Mouse (Mus musculus) neural tube, embryonic 14.5 days (tissue): ENCODE results near the gene Gm43064. TPM values are rescaled to one million over a fixed set of nuclear protein-coding genes. Genes with fewer than 3 reads are reported as not detected.
"Not testable (repeated sequence)": the region's sequence is repeated elsewhere in the genome, so short reads cannot be mapped to it uniquely, and the experiment has no call there.

Experiments
- ATAC-seq: fragments of 200-750 bp; cut with Nextera tagmentation; 2 replicates; pipeline ENCODE4 v1.8.0; 2017; ENCODE audit warnings: low read depth, mild to moderate bottlenecking, moderate TSS enrichment, moderate library complexity
- H3K27ac ChIP-seq: fragments of 300-500 bp; sonication (generic); 2 replicates; pipeline ENCODE4 v1.5.1; 2014; ENCODE audit warnings: low read depth, mild to moderate bottlenecking, control low read depth, low read length, moderate library complexity, mixed read lengths
- H3K27me3 ChIP-seq: fragments of 300-500 bp; sonication (generic); 2 replicates; pipeline ENCODE4 v1.6.1; 2014; ENCODE audit warnings: low read length; ENCODE audit not compliant: control insufficient read depth, insufficient read depth
- H3K36me3 ChIP-seq: fragments of 300-500 bp; sonication (generic); 2 replicates; pipeline ENCODE4 v1.6.1; 2014; ENCODE audit warnings: low read length, mixed read lengths; ENCODE audit not compliant: control insufficient read depth, insufficient read depth
- H3K4me1 ChIP-seq: fragments of 300-500 bp; sonication (generic); 2 replicates; pipeline ENCODE4 v1.6.1; 2014; ENCODE audit warnings: low read length; ENCODE audit not compliant: control insufficient read depth, insufficient read depth
- H3K4me2 ChIP-seq: fragments of 300-500 bp; sonication (generic); 2 replicates; pipeline ENCODE4 v1.6.1; 2014; ENCODE audit warnings: mild to moderate bottlenecking, low read depth, low read length, control low read depth
- H3K4me3 ChIP-seq: fragments of 300-500 bp; sonication (generic); 2 replicates; pipeline ENCODE4 v1.5.1; 2014; ENCODE audit warnings: low read depth, low read length, control low read depth, mixed read lengths
- H3K9ac ChIP-seq: fragments of 300-500 bp; sonication (generic); replicated peaks from 2 replicates; pipeline ENCODE4 v1.6.1; 2014; ENCODE audit warnings: low read depth, mild to moderate bottlenecking, control low read depth, low read length, mixed read lengths
- H3K9me3 ChIP-seq: fragments of 300-500 bp; sonication (generic); 2 replicates; pipeline ENCODE4 v1.6.1; 2016; ENCODE audit warnings: low read length; ENCODE audit not compliant: control insufficient read depth
- WGBS: fragments of 180-500 bp; shearing (Covaris S2); extraction: QIAGEN DNeasy Blood & Tissue Kit; methylation state at CpG from one replicate; pipeline ENCODE4 v1.1.7; 2014; 5-methylcytosine and 5-hydroxymethylcytosine counted together
- polyA plus RNA-seq: library from polyadenylated mRNA; unstranded; fragments of >200 nt; fragmentation: Nextera tagmentation; extraction: Ambion mirVana; gene quantifications from 2 replicates; pipeline ENCODE4 v1.2.1, GENCODE M21; 2014

The Gm43064 gene
- polyA plus RNA-seq, 1 experiment from 2014 or later: 0.25 TPM

GRCm38 (mm10) chr3:103827548-103827947, 18.2 kb downstream of the Gm43064 start:
- Histone ChIP-seq H3K4me2 (no peak overlapping the region), H3K27ac (no peak overlapping the region), H3K36me3 (no peaks in the 10 kb centered on the region), H3K4me1 (no peaks in the 10 kb centered on the region), H3K9ac (no peak overlapping the region), H3K9me3 (no peaks in the 10 kb centered on the region), H3K4me3 (no peak overlapping the region), H3K27me3 (no peaks in the 10 kb centered on the region)
- no peak for ATAC-seq

GRCm38 (mm10) chr3:103829036-103829435, 19.7 kb downstream of the Gm43064 start:
- no peak overlapping the region for H3K27ac ChIP-seq
- H3K4me3 ChIP-seq: no peak overlapping the region
- no peak for ATAC-seq
- no peaks in the 10 kb centered on the region for H3K36me3 ChIP-seq
- H3K4me1 ChIP-seq: no peaks in the 10 kb centered on the region
- H3K9me3 ChIP-seq: no peaks in the 10 kb centered on the region
- WGBS: 87% methylated on average over 3 of the region's 3 CpGs
- no peaks in the 10 kb centered on the region for H3K27me3 ChIP-seq
- H3K4me2 ChIP-seq: no peak overlapping the region
- no peak overlapping the region for H3K9ac ChIP-seq

DNA sequence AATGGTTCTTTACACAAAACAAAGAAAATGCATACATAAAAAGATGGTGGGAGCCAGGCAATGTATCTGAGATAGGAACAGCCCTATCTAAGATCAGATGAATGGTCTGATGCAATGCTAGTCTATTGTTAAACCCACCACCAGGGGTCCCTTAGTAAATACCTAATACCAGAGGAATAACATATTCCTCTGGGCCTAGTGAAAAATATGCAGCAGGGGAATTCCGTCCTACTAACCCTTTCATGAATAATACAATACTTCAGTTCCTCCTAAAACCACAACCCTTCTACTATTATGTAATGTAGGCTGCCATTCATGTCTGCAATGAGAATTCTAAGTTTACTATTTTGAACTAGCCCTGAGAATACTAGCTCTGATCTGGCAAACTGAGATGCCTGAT, 21.3 kb downstream of the Gm43064 start:
- not testable (repeated sequence) for H3K36me3 ChIP-seq, H3K27me3 ChIP-seq, ATAC-seq, H3K4me2 ChIP-seq, H3K9me3 ChIP-seq, H3K4me1 ChIP-seq, H3K9ac ChIP-seq, H3K27ac ChIP-seq, H3K4me3 ChIP-seq
- WGBS: 60% methylated on average over 1 of the region's 1 CpGs

DNA sequence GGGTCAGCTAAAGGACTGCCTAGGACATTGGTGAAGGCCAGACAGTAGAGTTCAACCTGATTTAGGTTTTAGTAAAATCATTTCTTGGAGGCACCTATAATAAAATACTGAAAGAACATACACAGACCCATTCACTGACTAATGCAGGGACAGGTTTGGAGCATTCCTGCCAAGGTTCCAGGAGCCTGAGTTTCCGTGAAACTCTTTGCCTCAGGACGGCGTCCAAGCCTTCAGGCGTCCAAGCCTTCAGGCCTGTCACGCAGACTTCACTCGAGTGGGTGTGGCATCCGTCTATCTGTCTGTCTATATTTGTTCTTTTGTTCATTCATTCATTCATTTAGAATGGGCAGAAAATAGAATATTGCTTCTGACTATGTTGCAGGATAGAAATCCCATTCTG, 21.8 kb downstream of the Gm43064 start:
- no peak for ATAC-seq
- H3K27me3 ChIP-seq: no peaks in the 10 kb centered on the region
- 89% methylated on average over 7 of the region's 7 CpGs for WGBS

DNA sequence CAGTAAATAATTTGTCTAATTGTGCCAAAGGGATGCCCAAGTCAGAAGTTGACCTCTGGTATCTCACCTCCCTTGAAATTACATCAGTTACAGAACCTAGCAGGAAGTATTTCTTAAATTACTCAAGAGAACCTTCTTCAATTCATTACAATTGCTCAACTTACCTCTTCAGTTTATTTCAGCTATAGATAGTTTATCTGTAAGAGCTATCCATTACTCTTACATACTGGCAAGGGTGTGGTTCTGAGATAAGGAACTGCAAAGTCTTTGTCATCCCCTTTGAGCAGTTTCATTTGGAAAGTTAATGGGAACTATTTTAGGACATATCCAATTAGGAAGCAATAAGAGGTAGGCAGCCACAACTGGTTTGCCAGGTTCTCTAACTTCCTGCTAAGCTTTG, 23.1 kb downstream of the Gm43064 start, which contains the start of gene Bcl2l15:
Bcl2l15 (plus strand) TSS at position 176 of the 400 bp plus-strand sequence.
- H3K4me1 ChIP-seq: no peaks in the 10 kb centered on the region
- no peak within 1 kb of the TSS for H3K9ac ChIP-seq
- H3K4me2 ChIP-seq: no peak within 1 kb of the TSS
- no peak for ATAC-seq
- no peak within 1 kb of the TSS for H3K4me3 ChIP-seq
- no peaks in the 10 kb centered on the region for H3K9me3 ChIP-seq
- no peak within 1 kb of the TSS for H3K27ac ChIP-seq
- no peaks in the 10 kb centered on the region for H3K36me3 ChIP-seq
- no peaks in the 10 kb centered on the region for H3K27me3 ChIP-seq

More for the DNA sequence above, 21.8 kb downstream of the Gm43064 start:
- Histone ChIP-seq H3K36me3 (no peaks in the 10 kb centered on the region), H3K4me1 (no peaks in the 10 kb centered on the region), H3K9me3 (no peaks in the 10 kb centered on the region), H3K4me3 (no peak overlapping the region), H3K9ac (no peak overlapping the region), H3K27ac (no peak overlapping the region), H3K4me2 (no peak overlapping the region)

- no peak overlapping the region for H3K27ac ChIP-seq
- WGBS: 91% methylated on average over 2 of the region's 2 CpGs
- H3K4me2 ChIP-seq: no peak overlapping the region
- no peaks in the 10 kb centered on the region for H3K9me3 ChIP-seq
- ATAC-seq: no peak
- no peak overlapping the region for H3K4me3 ChIP-seq
- H3K4me1 ChIP-seq: no peaks in the 10 kb centered on the region
- H3K27me3 ChIP-seq: no peaks in the 10 kb centered on the region
- H3K36me3 ChIP-seq: no peaks in the 10 kb centered on the region
- no peak overlapping the region for H3K9ac ChIP-seq
These were observed 24.6 kb downstream of the Gm43064 start for GRCm38 (mm10) chr3:103834001-103834400.

- Histone ChIP-seq H3K27ac (no peak overlapping the region), H3K9me3 (no peaks in the 10 kb centered on the region), H3K4me3 (no peak overlapping the region), H3K4me2 (no peak overlapping the region), H3K27me3 (no peaks in the 10 kb centered on the region), H3K9ac (no peak overlapping the region), H3K4me1 (no peaks in the 10 kb centered on the region), H3K36me3 (no peaks in the 10 kb centered on the region)
- ATAC-seq: no peak
- 79% methylated on average over 6 of the region's 6 CpGs for WGBS
These were observed 26.0 kb downstream of the Gm43064 start for GRCm38 (mm10) chr3:103835272-103835950.

GRCm38 (mm10) chr3:103835951-103836310, 26.6 kb downstream of the Gm43064 start:
- no peak overlapping the region for H3K27ac ChIP-seq
- ATAC-seq: no peak

GRCm38 (mm10) chr3:103836453-103836852, 27.1 kb downstream of the Gm43064 start:
- H3K9ac ChIP-seq: no peak overlapping the region
- no peaks in the 10 kb centered on the region for H3K27me3 ChIP-seq
- no peaks in the 10 kb centered on the region for H3K4me1 ChIP-seq
- no peaks in the 10 kb centered on the region for H3K36me3 ChIP-seq
- no peak overlapping the region for H3K27ac ChIP-seq
- H3K9me3 ChIP-seq: no peaks in the 10 kb centered on the region
- no peak overlapping the region for H3K4me3 ChIP-seq
- no peak overlapping the region for H3K4me2 ChIP-seq
- ATAC-seq: no peak
- 95% methylated on average over 5 of the region's 5 CpGs for WGBS

More at GRCm38 (mm10) chr3:103835951-103836310, 26.6 kb downstream of the Gm43064 start:
- no peaks in the 10 kb centered on the region for H3K27me3 ChIP-seq
- no peak overlapping the region for H3K4me2 ChIP-seq
- H3K4me1 ChIP-seq: no peaks in the 10 kb centered on the region
- no peaks in the 10 kb centered on the region for H3K36me3 ChIP-seq
- H3K4me3 ChIP-seq: no peak overlapping the region
- no peaks in the 10 kb centered on the region for H3K9me3 ChIP-seq
- no peak overlapping the region for H3K9ac ChIP-seq
- WGBS: 83% methylated on average over 10 of the region's 10 CpGs
